Mouse (Mus musculus) intestine, embryonic 14.5 days (tissue): ENCODE results near the gene Polr3gl. TPM values are rescaled to one million over a fixed set of nuclear protein-coding genes. Genes with fewer than 3 reads are reported as not detected.

Source experiments
- ATAC-seq: fragments of 200-750 bp; cut with Nextera tagmentation; replicated peaks from 2 replicates; pipeline ENCODE4 v1.8.0; 2017; ENCODE audit warnings: low read depth, moderate number of reproducible peaks, moderate TSS enrichment, moderate library complexity; ENCODE audit not compliant: low FRiP score, low TSS enrichment
- DNase-seq: peaks from one replicate; pipeline ENCODE4 v3.0.0-alpha.2; 2018; ENCODE audit warnings: low spot score
- H3K27ac ChIP-seq: fragments of 300-500 bp; sonication (generic); 2 replicates; pipeline ENCODE4 v1.5.1; 2014; ENCODE audit warnings: low read depth, mild to moderate bottlenecking, control low read depth
- H3K27me3 ChIP-seq: fragments of 300-500 bp; sonication (generic); replicated peaks from 2 replicates; pipeline ENCODE4 v1.6.1; 2014; ENCODE audit warnings: low read length, control low read depth; ENCODE audit not compliant: control insufficient read depth, insufficient read depth
- H3K36me3 ChIP-seq: fragments of 300-500 bp; sonication (generic); 2 replicates; pipeline ENCODE4 v1.6.1; 2014; ENCODE audit warnings: low read length, control low read depth; ENCODE audit not compliant: control insufficient read depth, insufficient read depth
- H3K4me1 ChIP-seq: fragments of 300-500 bp; sonication (generic); replicated peaks from 2 replicates; pipeline ENCODE4 v1.6.1; 2014; ENCODE audit warnings: low read length, control low read depth, mixed read lengths; ENCODE audit not compliant: control insufficient read depth, insufficient read depth
- H3K4me2 ChIP-seq: fragments of 300-500 bp; sonication (generic); 2 replicates; pipeline ENCODE4 v1.6.1; 2014; ENCODE audit warnings: low read length
- H3K4me3 ChIP-seq: fragments of 300-500 bp; sonication (generic); 2 replicates; pipeline ENCODE4 v1.5.1; 2014; ENCODE audit warnings: low read depth, low read length, control low read depth, mixed read lengths
- H3K9ac ChIP-seq: fragments of 300-500 bp; sonication (generic); 2 replicates; pipeline ENCODE4 v1.6.1; 2014; ENCODE audit warnings: mild to moderate bottlenecking, low read length
- H3K9me3 ChIP-seq: fragments of 300-500 bp; sonication (generic); 2 replicates; pipeline ENCODE4 v1.6.1; 2016; ENCODE audit warnings: low read length, control low read depth; ENCODE audit not compliant: control insufficient read depth
- WGBS: fragments of 180-500 bp; shearing (Covaris S2); extraction: QIAGEN DNeasy Blood & Tissue Kit; methylation state at CpG from one replicate; pipeline ENCODE4 v1.1.7; 2014; 5-methylcytosine and 5-hydroxymethylcytosine counted together
- polyA plus RNA-seq: library from polyadenylated mRNA; unstranded; fragments of >200 nt; fragmentation: Nextera tagmentation; extraction: Ambion mirVana; gene quantifications from 2 replicates; pipeline ENCODE4 v1.2.1, GENCODE M21; 2014

The Polr3gl gene
- 13.6 and 17.4 TPM in 2 replicates for polyA plus RNA-seq

GRCm38 (mm10) chr3:96593790-96594560, at the start of gene Polr3gl:
TSS of gene Polr3gl (minus strand) at chr3:96594181.
- H3K4me2 ChIP-seq, result peak within 1 kb of the TSS; percentile 75
- peaks cover 30% of the 10 kb centered on the region for H3K4me1 ChIP-seq
- no peaks in the 10 kb centered on the region for H3K9me3 ChIP-seq
- H3K36me3 ChIP-seq, result no peaks in the 10 kb centered on the region
- H3K4me3 ChIP-seq, result peak within 1 kb of the TSS; percentile 68
- ATAC-seq (peak; percentile 83), DNase-seq (peak; percentile 95)
- H3K27ac ChIP-seq, result peak within 1 kb of the TSS; percentile 80
- H3K27me3 ChIP-seq, result peaks cover 18% of the 10 kb centered on the region; the same call in 1 of the 2 replicates
- peak within 1 kb of the TSS; percentile 72 for H3K9ac ChIP-seq
- under 1% methylated on average over 38 of the region's 38 CpGs for WGBS

DNA sequence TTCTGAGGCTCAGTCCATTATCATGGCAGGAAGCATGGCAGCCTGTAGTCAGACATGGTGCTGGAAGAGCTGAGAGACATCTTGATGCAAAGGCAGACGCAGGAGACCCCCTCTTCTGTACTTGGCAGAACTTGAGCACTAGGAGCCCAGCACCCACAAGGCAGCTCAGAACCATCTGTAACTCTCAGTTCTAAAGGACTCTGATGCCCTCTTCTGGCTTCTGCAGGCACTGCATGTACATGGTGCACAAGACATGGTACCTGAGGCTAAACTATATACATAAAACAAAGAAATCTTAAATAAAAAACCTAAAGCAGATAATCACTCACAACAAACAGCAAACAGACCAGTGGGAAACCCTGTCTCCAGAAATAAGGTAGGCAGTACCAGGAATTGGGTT, 45.2 kb upstream of the Polr3gl start:
- no peak overlapping the region for H3K9ac ChIP-seq
- no peaks in the 10 kb centered on the region for H3K9me3 ChIP-seq
- no peak overlapping the region for H3K27ac ChIP-seq
- peaks cover 52% of the 10 kb centered on the region for H3K36me3 ChIP-seq
- DNase-seq (peak; percentile 66), ATAC-seq (no peak)
- H3K4me1 ChIP-seq, result peaks cover 3% of the 10 kb centered on the region; the same call in 1 of the 2 replicates
- no peak overlapping the region for H3K4me2 ChIP-seq
- H3K27me3 ChIP-seq, result no peaks in the 10 kb centered on the region
- H3K4me3 ChIP-seq, result no peak overlapping the region
- 83% methylated on average over 1 of the region's 1 CpGs for WGBS

GRCm38 (mm10) chr3:96636448-96636847, 42.5 kb upstream of the Polr3gl start:
- Histone ChIP-seq H3K4me1 (peaks cover 3% of the 10 kb centered on the region; the same call in 1 of the 2 replicates), H3K9ac (peak overlapping the region; percentile 90), H3K9me3 (no peaks in the 10 kb centered on the region), H3K27ac (no peak overlapping the region), H3K36me3 (peaks cover 52% of the 10 kb centered on the region), H3K4me3 (peak overlapping the region; percentile 96), H3K4me2 (peak overlapping the region; percentile 70), H3K27me3 (no peaks in the 10 kb centered on the region)
- 70% methylated on average over 11 of the region's 11 CpGs for WGBS
- DNase-seq (no peak), ATAC-seq (no peak)

- 8% methylated on average over 15 of the region's 15 CpGs for WGBS
- peak overlapping the region; percentile 96 for H3K4me3 ChIP-seq
- peaks cover 53% of the 10 kb centered on the region for H3K36me3 ChIP-seq
- peak overlapping the region; percentile 73 for H3K27ac ChIP-seq
- no peaks in the 10 kb centered on the region for H3K9me3 ChIP-seq
- H3K4me1 ChIP-seq, result peaks cover 6% of the 10 kb centered on the region
- no peak; the same call in 1 of the 2 replicates for ATAC-seq
- peak; percentile 57 for DNase-seq
- H3K4me2 ChIP-seq, result peak overlapping the region; percentile 70
- H3K9ac ChIP-seq, result peak overlapping the region; percentile 90
- no peaks in the 10 kb centered on the region for H3K27me3 ChIP-seq
Observed at GRCm38 (mm10) chr3:96635906-96636305, 41.9 kb upstream of the Polr3gl start.

GRCm38 (mm10) chr3:96634928-96635879, 41.2 kb upstream of the Polr3gl start, which contains the start of the genes Pex11b and Gm42957:
TSS of gene Pex11b (plus strand) at chr3:96635376.
TSS of gene Gm42957 (plus strand) at chr3:96635474.
- peak within 1 kb of the TSS; percentile 70 for H3K4me2 ChIP-seq
- H3K9ac ChIP-seq, result peak within 1 kb of the TSS; percentile 90
- DNase-seq (peak; percentile 92), ATAC-seq (peak; percentile 84)
- peak within 1 kb of the TSS; percentile 73 for H3K27ac ChIP-seq
- no peaks in the 10 kb centered on the region for H3K9me3 ChIP-seq
- peak within 1 kb of the TSS; percentile 96 for H3K4me3 ChIP-seq
- peaks cover 50% of the 10 kb centered on the region for H3K36me3 ChIP-seq
- peaks cover 10% of the 10 kb centered on the region for H3K4me1 ChIP-seq
- WGBS, result 2% methylated on average over 60 of the region's 60 CpGs
- H3K27me3 ChIP-seq, result no peaks in the 10 kb centered on the region

DNA sequence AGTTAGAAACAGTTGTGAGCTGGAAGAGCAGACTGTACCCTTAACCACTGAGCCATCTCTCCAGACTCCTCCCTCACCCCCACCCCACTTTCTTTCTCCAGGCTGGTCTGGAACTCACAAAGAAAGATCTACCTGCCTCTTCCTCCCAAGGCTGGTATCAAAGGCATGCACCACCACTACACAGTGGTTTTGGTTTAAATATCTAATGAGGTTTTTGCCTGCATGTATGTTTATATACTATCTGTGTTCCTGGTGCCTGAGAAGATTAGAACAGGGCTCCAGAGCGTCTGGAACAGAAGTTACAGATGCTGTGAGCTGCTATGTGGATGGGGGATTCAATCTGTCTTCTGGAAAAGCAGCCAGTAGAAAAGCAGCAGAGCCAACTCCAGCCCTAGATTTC, 40.0 kb upstream of the Polr3gl start:
- no peak overlapping the region for H3K27ac ChIP-seq
- H3K4me2 ChIP-seq, result no peak overlapping the region
- DNase-seq (no peak), ATAC-seq (no peak)
- 62% methylated on average over 1 of the region's 1 CpGs for WGBS
- H3K4me1 ChIP-seq, result peaks cover 11% of the 10 kb centered on the region
- peaks cover 38% of the 10 kb centered on the region for H3K36me3 ChIP-seq
- H3K9ac ChIP-seq, result no peak overlapping the region
- H3K9me3 ChIP-seq, result no peaks in the 10 kb centered on the region
- H3K4me3 ChIP-seq, result no peak overlapping the region
- no peaks in the 10 kb centered on the region for H3K27me3 ChIP-seq

- Histone ChIP-seq H3K27me3 (no peaks in the 10 kb centered on the region), H3K27ac (no peak overlapping the region), H3K4me1 (peaks cover 13% of the 10 kb centered on the region), H3K36me3 (peaks cover 28% of the 10 kb centered on the region), H3K4me2 (no peak overlapping the region), H3K4me3 (no peak overlapping the region), H3K9me3 (no peaks in the 10 kb centered on the region), H3K9ac (no peak overlapping the region)
- DNase-seq (no peak), ATAC-seq (no peak)
Observed at GRCm38 (mm10) chr3:96632058-96632457, 38.1 kb upstream of the Polr3gl start.
